Mouse (Mus musculus): ENCODE measurements around the gene Sfta2. TPM values are rescaled to one million over a fixed set of nuclear protein-coding genes. Genes with fewer than 3 reads are reported as not detected.
A peak's percentile ranks its signal among the peaks of the same experiment; 100 is the strongest.

Sfta2 gene
- polyA plus RNA-seq, 1 experiment from 2014 or later = not detected

GRCm38 (mm10) chr17:35593786-35594185, 7.6 kb upstream of the Sfta2 start:
- Histone ChIP-seq H3K4me2 (no peak overlapping the region), H3K9ac (no peak overlapping the region), H3K9me3 (replicated peaks) (peaks cover 5% of the 10 kb centered on the region; the same call in 1 of the 2 replicates), H3K4me3 (replicated peaks) (no peak overlapping the region), H3K27me3 (peaks cover 3% of the 10 kb centered on the region; the same call in 1 of the 2 replicates), H3K27ac (replicated peaks) (no peak overlapping the region), H3K4me1 (replicated peaks) (no peaks in the 10 kb centered on the region), H3K36me3 (replicated peaks) (no peaks in the 10 kb centered on the region)
- WGBS (ENCODE audit: insufficient replicate concordance) = 20% methylated on average over 4 of the region's 4 CpGs
- ATAC-seq (ENCODE audit: insufficient read depth) = no peak

DNA sequence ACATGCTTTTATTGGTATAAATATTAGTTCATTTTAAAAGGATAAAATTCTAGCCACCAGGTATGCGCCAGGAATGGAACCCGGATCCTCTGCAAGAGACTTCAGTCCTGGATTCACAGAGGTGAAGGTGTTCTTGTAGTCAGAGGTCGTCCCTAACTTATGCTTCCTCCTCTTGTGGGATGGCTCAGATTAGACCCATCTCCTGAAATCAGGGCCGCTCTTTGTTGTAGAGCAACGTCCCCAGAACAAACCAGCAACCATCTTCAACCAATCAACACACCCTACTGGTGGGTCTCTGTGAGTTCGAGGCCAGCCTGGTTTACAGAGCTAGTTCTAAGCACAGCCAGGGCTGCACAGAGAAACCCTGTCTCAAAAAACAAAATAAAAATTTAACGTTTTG, 6.9 kb upstream of the Sfta2 start:
- Histone ChIP-seq H3K36me3 (replicated peaks) (no peaks in the 10 kb centered on the region), H3K27me3 (peaks cover 3% of the 10 kb centered on the region; the same call in 1 of the 2 replicates), H3K27ac (replicated peaks) (no peak overlapping the region), H3K4me2 (no peak overlapping the region), H3K4me1 (replicated peaks) (no peaks in the 10 kb centered on the region), H3K9me3 (replicated peaks) (peaks cover 5% of the 10 kb centered on the region; the same call in 1 of the 2 replicates), H3K9ac (no peak overlapping the region), H3K4me3 (replicated peaks) (no peak overlapping the region)
- no peak for ATAC-seq (ENCODE audit: insufficient read depth)
- WGBS (ENCODE audit: insufficient replicate concordance) = 61% methylated on average over 7 of the region's 7 CpGs

DNA sequence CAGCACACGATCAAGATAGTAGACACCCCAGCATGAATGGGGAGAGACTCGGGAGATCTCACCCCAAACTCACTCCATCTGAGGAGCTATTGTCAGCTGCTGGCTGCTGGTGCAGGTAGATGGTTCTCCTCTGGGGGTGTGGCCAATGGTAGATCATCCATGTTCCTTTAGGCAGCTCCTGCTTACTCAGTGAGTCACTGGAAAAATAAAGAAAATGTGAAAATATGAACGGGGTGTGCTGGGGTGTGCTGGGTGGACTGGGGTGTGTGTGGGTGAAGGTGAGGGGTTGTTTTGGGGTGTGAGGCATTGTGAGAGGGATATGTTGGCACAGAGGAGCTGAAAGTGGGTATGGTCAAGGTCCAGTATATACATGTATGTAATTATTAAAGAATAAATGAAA, 4.0 kb upstream of the Sfta2 start:
- ATAC-seq (ENCODE audit: insufficient read depth) = no peak

GRCm38 (mm10) chr17:35601736-35602354, 496 bp downstream of the Sfta2 start:
- ATAC-seq (ENCODE audit: insufficient read depth) = no peak
- Histone ChIP-seq H3K9ac (no peak overlapping the region), H3K4me2 (no peak overlapping the region), H3K27ac (replicated peaks) (no peak overlapping the region), H3K27me3 (no peaks in the 10 kb centered on the region), H3K36me3 (replicated peaks) (no peaks in the 10 kb centered on the region), H3K4me1 (replicated peaks) (no peaks in the 10 kb centered on the region), H3K9me3 (replicated peaks) (peaks cover 5% of the 10 kb centered on the region; the same call in 1 of the 2 replicates), H3K4me3 (replicated peaks) (no peak overlapping the region)
- 42% methylated on average over 8 of the region's 8 CpGs for WGBS (ENCODE audit: insufficient replicate concordance)

More for the DNA sequence above, 4.0 kb upstream of the Sfta2 start:
- WGBS (ENCODE audit: insufficient replicate concordance) = 67% methylated on average over 3 of the region's 3 CpGs
- Histone ChIP-seq H3K9ac (no peak overlapping the region), H3K27me3 (no peaks in the 10 kb centered on the region), H3K9me3 (replicated peaks) (peaks cover 5% of the 10 kb centered on the region; the same call in 1 of the 2 replicates), H3K4me3 (replicated peaks) (no peak overlapping the region), H3K36me3 (replicated peaks) (no peaks in the 10 kb centered on the region), H3K27ac (replicated peaks) (no peak overlapping the region), H3K4me2 (no peak overlapping the region), H3K4me1 (replicated peaks) (no peaks in the 10 kb centered on the region)

- Histone ChIP-seq H3K4me1 (replicated peaks) (no peaks in the 10 kb centered on the region), H3K36me3 (replicated peaks) (no peaks in the 10 kb centered on the region), H3K4me3 (replicated peaks) (no peak overlapping the region), H3K27me3 (no peaks in the 10 kb centered on the region), H3K9ac (no peak overlapping the region), H3K4me2 (no peak overlapping the region), H3K9me3 (replicated peaks) (no peaks in the 10 kb centered on the region), H3K27ac (replicated peaks) (no peak overlapping the region)
- no peak for ATAC-seq (ENCODE audit: insufficient read depth)
- WGBS (ENCODE audit: insufficient replicate concordance) = 61% methylated on average over 4 of the region's 4 CpGs
These were observed 15.8 kb downstream of the Sfta2 start for GRCm38 (mm10) chr17:35617127-35617526.

DNA sequence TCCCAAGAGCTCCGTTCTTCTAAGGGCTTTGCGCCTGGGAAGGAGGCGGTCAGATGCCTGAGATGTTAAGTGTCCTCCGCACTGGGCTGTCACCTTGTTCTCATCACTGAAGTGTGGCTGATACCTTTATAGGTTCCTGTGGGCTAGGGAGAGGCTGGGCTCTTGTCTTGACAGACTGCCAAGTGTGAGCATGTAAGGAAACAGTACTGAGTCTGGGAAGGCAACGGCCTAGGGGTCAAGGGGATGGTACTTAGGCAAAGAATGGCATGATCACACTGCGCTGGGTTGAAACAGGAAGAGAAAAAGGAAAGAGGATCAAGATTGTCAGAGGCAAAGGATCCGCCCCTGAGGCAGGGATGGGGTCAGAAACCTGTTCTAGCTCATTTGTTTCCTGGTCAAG, 25.2 kb downstream of the Sfta2 start, which contains the start of gene Gm9573:
Gene Gm9573, minus strand, starts transcription at position 101 of the 400 bp plus-strand sequence.
- H3K27me3 ChIP-seq = no peaks in the 10 kb centered on the region; the same call in 1 of the 2 replicates
- H3K4me3 ChIP-seq (replicated peaks) = no peak within 1 kb of the TSS
- H3K36me3 ChIP-seq (replicated peaks) = no peaks in the 10 kb centered on the region
- H3K9ac ChIP-seq = no peak within 1 kb of the TSS
- no peak for ATAC-seq (ENCODE audit: insufficient read depth)
- H3K27ac ChIP-seq (replicated peaks) = no peak within 1 kb of the TSS
- 63% methylated on average over 7 of the region's 7 CpGs for WGBS (ENCODE audit: insufficient replicate concordance)
- H3K4me1 ChIP-seq (replicated peaks) = no peaks in the 10 kb centered on the region
- H3K4me2 ChIP-seq = no peak within 1 kb of the TSS
- no peaks in the 10 kb centered on the region for H3K9me3 ChIP-seq (replicated peaks)

GRCm38 (mm10) chr17:35633992-35634391, 32.6 kb downstream of the Sfta2 start:
- no peaks in the 10 kb centered on the region for H3K36me3 ChIP-seq (replicated peaks)
- ATAC-seq (ENCODE audit: insufficient read depth) = no peak
- H3K27ac ChIP-seq (replicated peaks) = no peak overlapping the region
- H3K9me3 ChIP-seq (replicated peaks) = no peaks in the 10 kb centered on the region
- WGBS (ENCODE audit: insufficient replicate concordance) = 11% methylated on average over 1 of the region's 1 CpGs
- H3K27me3 ChIP-seq = peaks cover 31% of the 10 kb centered on the region
- no peak overlapping the region for H3K4me2 ChIP-seq
- H3K4me3 ChIP-seq (replicated peaks) = no peak overlapping the region
- peaks cover 3% of the 10 kb centered on the region; the same call in 1 of the 2 replicates for H3K4me1 ChIP-seq (replicated peaks)
- no peak overlapping the region for H3K9ac ChIP-seq

GRCm38 (mm10) chr17:35635202-35635601, 33.9 kb downstream of the Sfta2 start:
- no peak overlapping the region for H3K27ac ChIP-seq (replicated peaks)
- peaks cover 31% of the 10 kb centered on the region for H3K27me3 ChIP-seq
- no peak for ATAC-seq (ENCODE audit: insufficient read depth)
- H3K4me3 ChIP-seq (replicated peaks) = no peak overlapping the region
- no peak overlapping the region for H3K9ac ChIP-seq
- H3K36me3 ChIP-seq (replicated peaks) = no peaks in the 10 kb centered on the region
- H3K4me2 ChIP-seq = no peak overlapping the region
- H3K4me1 ChIP-seq (replicated peaks) = peaks cover 3% of the 10 kb centered on the region; the same call in 1 of the 2 replicates
- WGBS (ENCODE audit: insufficient replicate concordance) = 57% methylated on average over 3 of the region's 3 CpGs
- no peaks in the 10 kb centered on the region for H3K9me3 ChIP-seq (replicated peaks)

- Histone ChIP-seq H3K27me3 (peaks cover 31% of the 10 kb centered on the region), H3K9me3 (replicated peaks) (no peaks in the 10 kb centered on the region), H3K4me2 (peak overlapping the region; percentile 57), H3K4me3 (replicated peaks) (peak overlapping the region; percentile 32), H3K4me1 (replicated peaks) (peaks cover 3% of the 10 kb centered on the region; the same call in 1 of the 2 replicates), H3K27ac (replicated peaks) (no peak overlapping the region), H3K36me3 (replicated peaks) (no peaks in the 10 kb centered on the region), H3K9ac (no peak overlapping the region)
- no peak for ATAC-seq (ENCODE audit: insufficient read depth)
- 2% methylated on average over 15 of the region's 15 CpGs for WGBS (ENCODE audit: insufficient replicate concordance)
These were observed 34.4 kb downstream of the Sfta2 start for GRCm38 (mm10) chr17:35635699-35636111.

DNA sequence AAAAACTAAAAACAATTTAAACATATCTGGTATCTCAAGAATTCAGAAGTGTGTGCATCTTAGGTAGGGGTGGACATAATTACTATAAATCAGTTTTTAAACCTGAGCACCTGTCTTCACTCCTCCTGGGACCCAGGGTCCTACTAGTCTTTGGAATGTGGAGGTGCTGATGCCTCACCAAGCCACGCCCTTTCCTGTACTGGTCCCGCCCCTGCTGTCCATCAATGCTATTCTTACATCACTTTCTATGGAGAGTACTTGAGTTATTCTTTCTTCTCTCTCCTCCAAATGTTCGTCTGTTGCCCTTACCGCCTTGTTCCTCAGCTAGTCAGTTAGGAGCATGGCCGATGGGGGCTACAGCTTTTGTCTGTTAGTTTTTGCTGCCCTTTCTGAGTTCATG, 35.0 kb downstream of the Sfta2 start:
- 27% methylated on average over 5 of the region's 5 CpGs for WGBS (ENCODE audit: insufficient replicate concordance)
- Histone ChIP-seq H3K4me1 (replicated peaks) (peaks cover 3% of the 10 kb centered on the region; the same call in 1 of the 2 replicates), H3K27ac (replicated peaks) (no peak overlapping the region), H3K36me3 (replicated peaks) (no peaks in the 10 kb centered on the region), H3K4me3 (replicated peaks) (no peak overlapping the region), H3K4me2 (no peak overlapping the region), H3K9ac (no peak overlapping the region), H3K27me3 (peaks cover 33% of the 10 kb centered on the region), H3K9me3 (replicated peaks) (no peaks in the 10 kb centered on the region)
- ATAC-seq (ENCODE audit: insufficient read depth) = no peak

GRCm38 (mm10) chr17:35638475-35639190, 37.3 kb downstream of the Sfta2 start:
- WGBS (ENCODE audit: insufficient replicate concordance) = 15% methylated on average over 14 of the region's 14 CpGs
- Histone ChIP-seq H3K4me1 (replicated peaks) (peaks cover 3% of the 10 kb centered on the region; the same call in 1 of the 2 replicates), H3K4me2 (no peak overlapping the region), H3K36me3 (replicated peaks) (no peaks in the 10 kb centered on the region), H3K27ac (replicated peaks) (no peak overlapping the region), H3K9ac (no peak overlapping the region), H3K27me3 (peaks cover 46% of the 10 kb centered on the region), H3K4me3 (replicated peaks) (no peak overlapping the region), H3K9me3 (replicated peaks) (no peaks in the 10 kb centered on the region)
- no peak for ATAC-seq (ENCODE audit: insufficient read depth)
